Mouse (Mus musculus) cortical plate, adult 2 months (tissue): ENCODE measurements at regions not wholly inside any gene's neighbourhood (a gene's known extent, or its start where the extent isn't known, plus 50 kb on each side); places are given as distances from the start of the nearest gene placed in this dataset.

ENCODE experiments used
- CTCF ChIP-seq: fragments of 200-500 bp; IDR thresholded peaks from 2 replicates; pipeline ENCODE4 v1.5.1; 2011; ENCODE audit warnings: mild to moderate bottlenecking, control low read depth, low read length; ENCODE audit not compliant: insufficient read depth; ENCODE audit errors: extremely low read depth
- POLR2A ChIP-seq: fragments of 200-500 bp; IDR thresholded peaks from 2 replicates; pipeline ENCODE4 v1.6.1; 2011; ENCODE audit warnings: mild to moderate bottlenecking, low read length, control low read depth; ENCODE audit not compliant: insufficient read depth; ENCODE audit errors: extremely low read depth

DNA sequence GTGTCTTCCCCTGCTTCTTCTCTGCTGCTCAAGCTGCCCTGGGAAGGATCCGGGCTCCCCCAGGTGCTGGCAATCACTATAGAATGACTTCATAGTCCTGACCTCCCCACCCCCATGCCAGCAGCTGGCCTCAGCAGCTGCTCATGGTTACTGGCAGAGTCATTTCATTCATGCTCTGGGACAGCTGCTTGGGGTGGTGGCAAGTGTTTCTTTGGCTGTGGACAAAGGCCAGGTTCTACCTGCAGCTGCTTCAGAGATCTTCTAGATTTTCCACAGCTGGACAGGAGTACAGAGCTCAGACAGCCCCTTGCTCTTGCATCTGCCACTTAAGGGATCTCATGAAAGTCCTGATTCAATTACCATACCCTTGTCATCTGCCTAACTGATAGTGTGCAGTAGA is 243.4 kb upstream of the Cwc22 start:
- TF ChIP-seq POLR2A (no peak), CTCF (no peak)
